ENCODE assay signal across 12 mouse cellular contexts in genomic region chr17:57290001-57290670, GRCm38 (mm10). TPM values are rescaled to one million over a fixed set of nuclear protein-coding genes. Genes with fewer than 3 reads are reported as not detected.
DNase-seq lines count a peak whose midpoint lies in the region; ATAC-seq and TF ChIP-seq lines count a peak whose summit lies in the region.
"Had no signal": no experiment of that assay in that cellular context is flagged by ENCODE, and none has a peak within 500 bp of the region (broad histone marks: within the 10 kb centered on the region; RNA-seq: fewer than 3 reads in every experiment).

No protein-coding gene starts in this region.

- H3K4me3 ChIP-seq in heart, postnatal 0 days (ENCODE audit: low read depth, low read length) = no peak overlapping the region
- H3K4me3 ChIP-seq in neural tube, embryonic 15.5 days (replicated peaks) = no peak overlapping the region
- H3K4me3 ChIP-seq: hindbrain, embryonic 13.5 days; limb, embryonic 12.5 days had no signal

- 65% methylated on average over 9 of the region's 9 CpGs for WGBS in heart, postnatal 0 days
- 91% methylated on average over 9 of the region's 9 CpGs for WGBS in neural tube, embryonic 15.5 days

- no peaks in the 10 kb centered on the region for H3K4me1 ChIP-seq in heart, postnatal 0 days (ENCODE audit: control insufficient read depth, insufficient read depth)
- H3K4me1 ChIP-seq in neural tube, embryonic 15.5 days = no peaks in the 10 kb centered on the region
- H3K4me1 ChIP-seq: hindbrain, embryonic 13.5 days; limb, embryonic 12.5 days had no signal

- H3K9ac ChIP-seq in heart, postnatal 0 days (replicated peaks; ENCODE audit: low read depth, low read length) = no peak overlapping the region
- no peak overlapping the region for H3K9ac ChIP-seq in neural tube, embryonic 15.5 days (replicated peaks)
- H3K9ac ChIP-seq: hindbrain, embryonic 13.5 days; limb, embryonic 12.5 days had no signal

- no peak for TF ChIP-seq CTCF in heart, postnatal 0 days (IDR thresholded peaks at IDR 0.05; ENCODE audit: low read depth)

- no peak for TF ChIP-seq EP300 in heart, postnatal 0 days (IDR thresholded peaks at IDR 0.05; ENCODE audit: low read depth)

- H3K36me3 ChIP-seq in heart, postnatal 0 days (replicated peaks; ENCODE audit: control insufficient read depth, insufficient read depth, low read length) = no peaks in the 10 kb centered on the region
- H3K36me3 ChIP-seq in neural tube, embryonic 15.5 days = no peaks in the 10 kb centered on the region
- H3K36me3 ChIP-seq: hindbrain, embryonic 13.5 days; limb, embryonic 12.5 days had no signal

- no peak for ATAC-seq in frontal cortex, adult (ENCODE audit: low TSS enrichment)
- peak; percentile 56 for ATAC-seq in heart, postnatal 0 days (ENCODE audit: insufficient read depth, low read depth)
- ATAC-seq in megakaryocyte-erythroid progenitor cell, adult 5-6 weeks (replicated peaks; ENCODE audit: low FRiP score, low TSS enrichment, poor library complexity, severe bottlenecking) = peak; percentile 75
- ATAC-seq in neural tube, embryonic 15.5 days (ENCODE audit: low FRiP score) = no peak

- no peak overlapping the region for H3K27ac ChIP-seq in heart, postnatal 0 days (ENCODE audit: low read depth)
- no peak overlapping the region for H3K27ac ChIP-seq in neural tube, embryonic 15.5 days (replicated peaks)
- H3K27ac ChIP-seq: hindbrain, embryonic 13.5 days; limb, embryonic 12.5 days had no signal

- H3K27me3 ChIP-seq in heart, postnatal 0 days (ENCODE audit: control insufficient read depth, insufficient read depth, low read length) = no peaks in the 10 kb centered on the region
- no peaks in the 10 kb centered on the region for H3K27me3 ChIP-seq in neural tube, embryonic 15.5 days (replicated peaks)
- H3K27me3 ChIP-seq: hindbrain, embryonic 13.5 days; limb, embryonic 12.5 days had no signal

- DNase-seq in frontal cortex, postnatal 10 days (ENCODE audit: low spot score in 2 of 2) = peak; percentile 17 to 34
- DNase-seq in CD8-positive naive resting alpha-beta T cell, adult 2 months (ENCODE audit: low read depth in 2 of 2, low spot score in 2 of 2) = peak; percentile 32 to 43
- peak; percentile 20 for DNase-seq in heart, postnatal 0 days (ENCODE audit: low spot score)
- DNase-seq in urinary bladder, postnatal 14 days (ENCODE audit: low spot score) = no peak
- DNase-seq in right cerebral cortex, postnatal 36 days (ENCODE audit: low spot score in 2 of 2) = no peak
- DNase-seq: cerebellum, adult 11-12 months had no signal

- H3K4me2 ChIP-seq in heart, postnatal 0 days (ENCODE audit: low read depth, low read length) = no peak overlapping the region
- H3K4me2 ChIP-seq in neural tube, embryonic 15.5 days = no peak overlapping the region
- H3K4me2 ChIP-seq: hindbrain, embryonic 13.5 days; limb, embryonic 12.5 days had no signal

- H3K9me3 ChIP-seq in heart, postnatal 0 days (replicated peaks; ENCODE audit: control insufficient read depth, low read length) = no peaks in the 10 kb centered on the region
- H3K9me3 ChIP-seq in neural tube, embryonic 15.5 days (replicated peaks) = no peaks in the 10 kb centered on the region
- H3K9me3 ChIP-seq: hindbrain, embryonic 13.5 days; limb, embryonic 12.5 days had no signal

RNA-seq across cellular contexts. Expression of gene Vav1, which starts 11.2 kb away (rescaled TPM):
- total RNA-seq in heart, postnatal 0 days (2014; rRNA removed; ENCODE audit: low replicate concordance) = 2.6 and 2.7 TPM in 2 replicates
- polyA plus RNA-seq in heart, postnatal 0 days (2015; fragmentation: Nextera tagmentation; extraction: Ambion mirVana) = 1.0 TPM in 2 replicates
- 39.2 and 44.7 TPM in 2 replicates for total RNA-seq in megakaryocyte-erythroid progenitor cell, adult 5-6 weeks (2014; fragmentation: Nextera tagmentation)
- 86.4 and 126 TPM in 2 replicates for total RNA-seq in megakaryocyte-erythroid progenitor cell, adult 5-6 weeks (2017)
- polyA plus RNA-seq in neural tube, embryonic 15.5 days (2015; fragmentation: Nextera tagmentation; extraction: Ambion mirVana) = 1.6 and 10.9 TPM in 2 replicates
- polyA plus RNA-seq: C2C12 had no signal

RNA-seq across cellular contexts. Expression of gene Trip10, which starts 40.9 kb away (rescaled TPM):
- total RNA-seq in heart, postnatal 0 days (2014; rRNA removed; ENCODE audit: low replicate concordance) = 26.6 and 28.7 TPM in 2 replicates
- 32.3 and 32.4 TPM in 2 replicates for polyA plus RNA-seq in heart, postnatal 0 days (2015; fragmentation: Nextera tagmentation; extraction: Ambion mirVana)
- 3.9 and 4.5 TPM in 2 replicates for total RNA-seq in megakaryocyte-erythroid progenitor cell, adult 5-6 weeks (2014; fragmentation: Nextera tagmentation)
- total RNA-seq in megakaryocyte-erythroid progenitor cell, adult 5-6 weeks (2017) = 8.3 and 10.0 TPM in 2 replicates
- 9.3 and 15.9 TPM in 2 replicates for polyA plus RNA-seq in neural tube, embryonic 15.5 days (2015; fragmentation: Nextera tagmentation; extraction: Ambion mirVana)

RNA-seq across cellular contexts. Expression of gene Gpr108, which starts 41.9 kb away (rescaled TPM):
- 30.1 and 41.2 TPM in 2 replicates for total RNA-seq in heart, postnatal 0 days (2014; rRNA removed; ENCODE audit: low replicate concordance)
- 23.3 and 24.5 TPM in 2 replicates for polyA plus RNA-seq in heart, postnatal 0 days (2015; fragmentation: Nextera tagmentation; extraction: Ambion mirVana)
- 18.7 and 23.9 TPM in 2 replicates for total RNA-seq in megakaryocyte-erythroid progenitor cell, adult 5-6 weeks (2014; fragmentation: Nextera tagmentation)
- total RNA-seq in megakaryocyte-erythroid progenitor cell, adult 5-6 weeks (2017) = 6.2 and 10.6 TPM in 2 replicates
- polyA plus RNA-seq in neural tube, embryonic 15.5 days (2015; fragmentation: Nextera tagmentation; extraction: Ambion mirVana) = 23.3 and 27.6 TPM in 2 replicates

Comparison
In these comparisons a context has a peak if more than half of its experiments do, and no peak if none do; other contexts are left out.
1. DNase-seq: peak in frontal cortex, postnatal 10 days (2 of 2), CD8-positive naive resting alpha-beta T cell, adult 2 months (2 of 2) and heart, postnatal 0 days (single experiment); none in urinary bladder, postnatal 14 days (single experiment) and right cerebral cortex, postnatal 36 days (0 of 2).
2. ATAC-seq: peak in heart, postnatal 0 days (single experiment) and megakaryocyte-erythroid progenitor cell, adult 5-6 weeks (single experiment); none in frontal cortex, adult (single experiment) and neural tube, embryonic 15.5 days (single experiment).
3. RNA of gene Vav1, which starts 11.2 kb away (total RNA-seq): 39.2 to 126 TPM in megakaryocyte-erythroid progenitor cell, adult 5-6 weeks; 2.6 to 2.7 TPM in heart, postnatal 0 days; every median in the first group is over 10 times any median in the second.